27 mouse cellular contexts compared by ENCODE assay signal in genomic region chr2:49846880-49847279, GRCm38 (mm10). TPM values are rescaled to one million over a fixed set of nuclear protein-coding genes. Genes with fewer than 3 reads are reported as not detected.
"Had no signal": no experiment of that assay in that cellular context is flagged by ENCODE, and none has a peak within 500 bp of the region (broad histone marks: within the 10 kb centered on the region; RNA-seq: fewer than 3 reads in every experiment).

No protein-coding gene starts in this region.

- H3K27ac ChIP-seq: heart, adult 2 months; heart, embryonic 13.5 days; heart, embryonic 15.5 days; hindbrain, embryonic 10.5 days; hindbrain, embryonic 12.5 days; hindbrain, embryonic 14.5 days; intestine, embryonic 15.5 days; layer of hippocampus, adult 2 months; left cerebral cortex, adult 2 months; limb, embryonic 13.5 days; limb, embryonic 15.5 days; liver, embryonic 12.5 days had no signal

- H3K27me3 ChIP-seq: heart, embryonic 13.5 days; heart, embryonic 15.5 days; hindbrain, embryonic 12.5 days; intestine, embryonic 15.5 days; limb, embryonic 13.5 days; limb, embryonic 15.5 days; liver, embryonic 12.5 days had no signal

- H3K4me1 ChIP-seq: heart, embryonic 13.5 days; heart, embryonic 15.5 days; intestine, embryonic 15.5 days; limb, embryonic 13.5 days; limb, embryonic 15.5 days; liver, embryonic 12.5 days had no signal

- ATAC-seq: hindbrain, embryonic 16.5 days; intestine, embryonic 15.5 days; intestine, postnatal 0 days; liver, embryonic 12.5 days had no signal

- H3K36me3 ChIP-seq: heart, embryonic 13.5 days; heart, embryonic 15.5 days; hindbrain, embryonic 10.5 days; hindbrain, embryonic 12.5 days; intestine, embryonic 15.5 days; limb, embryonic 13.5 days; limb, embryonic 15.5 days; liver, embryonic 12.5 days had no signal

- DNase-seq: gastrocnemius, postnatal 14 days; gastrocnemius, postnatal 36 days; heart, adult 11 months; heart, adult 2 months; heart, postnatal 14 days; heart, postnatal 36 days; kidney, adult 18-20 months; kidney, adult 8-10 months; kidney, postnatal 10 days; kidney, postnatal 25 days; kidney, postnatal 4 days had no signal

- H3K4me3 ChIP-seq: heart, adult 2 months; heart, embryonic 13.5 days; heart, embryonic 15.5 days; hindbrain, embryonic 10.5 days; hindbrain, embryonic 12.5 days; intestine, embryonic 15.5 days; layer of hippocampus, adult 2 months; left cerebral cortex, adult 2 months; limb, embryonic 13.5 days; limb, embryonic 15.5 days; liver, embryonic 12.5 days had no signal

RNA-seq across cellular contexts. Expression of gene Lypd6b, which starts 59.4 kb away (rescaled TPM):
- total RNA-seq: gastrocnemius, adult 18-20 months; gastrocnemius, adult 8-10 months; gastrocnemius, postnatal 14 days; gastrocnemius, postnatal 36 days; heart, postnatal 36 days; liver, adult 2 months had no signal
- polyA plus RNA-seq: liver, adult 2 months had no signal
